Mouse (Mus musculus): ENCODE results near the gene Med24.
A peak's percentile ranks its signal among the peaks of the same experiment; 100 is the strongest.
"Not testable (repeated sequence)": the region's sequence is repeated elsewhere in the genome, so short reads cannot be mapped to it uniquely, and the experiment has no call there.

Med24 gene

GRCm38 (mm10) chr11:98720756-98721155 lies 8.5 kb downstream of the Med24 start:
- DNase-seq (ENCODE audit: low spot score in 2 of 2) = no peak

GRCm38 (mm10) chr11:98717904-98718303 lies 11.3 kb downstream of the Med24 start:
- peak; percentile 33 to 76 for DNase-seq (ENCODE audit: low spot score in 2 of 2)

GRCm38 (mm10) chr11:98715946-98716345 lies 13.3 kb downstream of the Med24 start:
- no peak for DNase-seq (ENCODE audit: low spot score in 2 of 2)

GRCm38 (mm10) chr11:98713703-98714102 lies 15.5 kb downstream of the Med24 start:
- DNase-seq (ENCODE audit: low spot score in 2 of 2) = no peak

GRCm38 (mm10) chr11:98712009-98712408 lies 17.2 kb downstream of the Med24 start:
- not testable (repeated sequence) for DNase-seq (ENCODE audit: low spot score in 2 of 2)

GRCm38 (mm10) chr11:98711046-98711434 lies 18.2 kb downstream of the Med24 start:
- DNase-seq (ENCODE audit: low spot score in 2 of 2) = no peak

GRCm38 (mm10) chr11:98710416-98711045 lies 18.7 kb downstream of the Med24 start:
- peak; percentile 76 to 88 for DNase-seq (ENCODE audit: low spot score in 2 of 2)

GRCm38 (mm10) chr11:98709001-98709741 lies 20.1 kb downstream of the Med24 start:
- DNase-seq (ENCODE audit: low spot score in 2 of 2) = no peak

GRCm38 (mm10) chr11:98708282-98708956 lies 20.8 kb downstream of the Med24 start:
- DNase-seq (ENCODE audit: low spot score in 2 of 2) = no peak

GRCm38 (mm10) chr11:98707401-98708281 lies 21.6 kb downstream of the Med24 start:
- DNase-seq (ENCODE audit: low spot score in 2 of 2) = no peak

- DNase-seq (ENCODE audit: low spot score in 2 of 2) = no peak
Observed at GRCm38 (mm10) chr11:98705021-98705420, 24.2 kb downstream of the Med24 start.

- DNase-seq (ENCODE audit: low spot score in 2 of 2) = no peak
Observed at GRCm38 (mm10) chr11:98702323-98702722, 26.9 kb downstream of the Med24 start.

GRCm38 (mm10) chr11:98701213-98701670 lies 28.0 kb downstream of the Med24 start, which contains the start of gene Csf3:
Gene Csf3 (plus strand): TSS chr11:98701263.
- no peak for DNase-seq (ENCODE audit: low spot score in 2 of 2)

- peak; percentile 73 to 87 for DNase-seq (ENCODE audit: low spot score in 2 of 2)
Observed at GRCm38 (mm10) chr11:98699911-98700310, 29.3 kb downstream of the Med24 start.

GRCm38 (mm10) chr11:98698849-98699640 lies 30.2 kb downstream of the Med24 start:
- DNase-seq (ENCODE audit: low spot score in 2 of 2) = no peak

GRCm38 (mm10) chr11:98697225-98697624 lies 32.0 kb downstream of the Med24 start:
- DNase-seq (ENCODE audit: low spot score in 2 of 2) = no peak

GRCm38 (mm10) chr11:98696454-98697216 lies 32.6 kb downstream of the Med24 start:
- no peak for DNase-seq (ENCODE audit: low spot score in 2 of 2)

GRCm38 (mm10) chr11:98695408-98695807 lies 33.8 kb downstream of the Med24 start:
- no peak for DNase-seq (ENCODE audit: low spot score in 2 of 2)

- no peak for DNase-seq (ENCODE audit: low spot score in 2 of 2)
Observed at GRCm38 (mm10) chr11:98694301-98694700, 34.9 kb downstream of the Med24 start.

- DNase-seq (ENCODE audit: low spot score in 2 of 2) = no peak
Observed at GRCm38 (mm10) chr11:98693746-98694145, 35.5 kb downstream of the Med24 start.

All from spleen, postnatal 10 days (tissue).